Mouse (Mus musculus) macrophage (primary cell): ENCODE measurements at regions not wholly inside any gene's neighbourhood (a gene's known extent, or its start where the extent isn't known, plus 50 kb on each side); places are given as distances from the start of the nearest gene placed in this dataset.

Experiments
- H3K27ac ChIP-seq: fragments of 350-480 bp; formaldehyde crosslinking; 2 replicates; pipeline ENCODE4 v1.9.0; 2021
- H3K36me3 ChIP-seq: fragments of 350-480 bp; formaldehyde crosslinking; 2 replicates; pipeline ENCODE4 v1.9.0; 2021; ENCODE audit errors: inconsistent target
- H3K4me3 ChIP-seq: fragments of 350-480 bp; formaldehyde crosslinking; 2 replicates; pipeline ENCODE4 v1.9.0; 2021; ENCODE audit errors: inconsistent target
- H3K79me2 ChIP-seq: fragments of 350-480 bp; formaldehyde crosslinking; 2 replicates; pipeline ENCODE4 v1.9.0; 2021; ENCODE audit errors: inconsistent target
- WGBS: methylation state at CpG from one replicate; pipeline ENCODE4 v1.1.7; 2026; ENCODE audit warnings: inconsistent platforms; ENCODE audit not compliant: missing documents; 5-methylcytosine and 5-hydroxymethylcytosine counted together

DNA sequence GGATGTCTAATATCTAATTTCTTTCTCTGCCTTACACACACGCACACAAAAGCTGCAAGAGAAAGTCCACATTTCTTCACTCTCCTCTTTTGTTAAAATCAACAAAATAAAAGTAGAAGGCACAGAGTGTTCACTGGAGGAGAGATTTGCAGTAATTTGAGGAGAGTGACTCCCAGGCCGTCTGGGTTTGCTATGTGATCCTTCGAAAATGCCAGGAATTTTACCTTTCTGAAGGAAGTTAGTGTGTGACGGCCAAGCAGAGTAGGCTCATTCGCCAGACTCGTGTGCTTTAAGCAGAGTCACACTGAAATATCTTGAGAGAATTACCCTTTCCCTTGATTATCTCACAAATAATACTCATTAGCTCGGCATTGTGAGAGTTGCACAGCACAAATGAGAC, 216.0 kb downstream of the Rnd3 start:
- no peaks in the 10 kb centered on the region for H3K36me3 ChIP-seq
- H3K27ac ChIP-seq, result no peak overlapping the region
- 92% methylated on average over 6 of the region's 7 CpGs for WGBS
- H3K4me3 ChIP-seq, result no peak overlapping the region
- H3K79me2 ChIP-seq, result no peaks in the 10 kb centered on the region

GRCm38 (mm10) chr2:50921002-50921401, 227.9 kb downstream of the Rnd3 start:
- Histone ChIP-seq H3K79me2 (no peaks in the 10 kb centered on the region), H3K27ac (no peak overlapping the region), H3K4me3 (no peak overlapping the region), H3K36me3 (no peaks in the 10 kb centered on the region)

GRCm38 (mm10) chr2:50916323-50917221, 232.3 kb downstream of the Rnd3 start:
- H3K79me2 ChIP-seq, result no peaks in the 10 kb centered on the region
- no peak overlapping the region for H3K27ac ChIP-seq
- 88% methylated on average over 17 of the region's 18 CpGs for WGBS
- no peak overlapping the region for H3K4me3 ChIP-seq
- no peaks in the 10 kb centered on the region for H3K36me3 ChIP-seq

DNA sequence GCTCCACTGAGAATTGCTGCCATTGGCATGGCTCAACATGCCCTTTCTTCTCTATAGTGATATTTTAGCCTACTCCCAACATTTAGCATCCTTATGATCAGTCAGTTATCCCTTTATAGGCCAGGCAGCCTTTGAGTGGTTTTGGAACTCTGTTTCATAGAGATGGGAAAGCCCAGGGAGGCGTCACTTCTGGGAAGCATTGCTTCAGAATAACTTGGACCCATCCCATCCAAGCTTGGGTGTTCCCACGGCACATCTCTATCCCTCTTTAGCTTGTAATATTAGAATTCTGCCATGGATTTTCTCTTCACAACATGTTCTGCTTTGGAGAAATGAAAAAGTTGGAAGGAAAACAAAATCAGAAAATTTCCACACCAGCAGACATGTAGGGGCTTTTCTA, 233.8 kb downstream of the Rnd3 start:
- Histone ChIP-seq H3K27ac (no peak overlapping the region), H3K36me3 (no peaks in the 10 kb centered on the region), H3K4me3 (no peak overlapping the region), H3K79me2 (no peaks in the 10 kb centered on the region)
- WGBS, result 96% methylated on average over 2 of the region's 2 CpGs

DNA sequence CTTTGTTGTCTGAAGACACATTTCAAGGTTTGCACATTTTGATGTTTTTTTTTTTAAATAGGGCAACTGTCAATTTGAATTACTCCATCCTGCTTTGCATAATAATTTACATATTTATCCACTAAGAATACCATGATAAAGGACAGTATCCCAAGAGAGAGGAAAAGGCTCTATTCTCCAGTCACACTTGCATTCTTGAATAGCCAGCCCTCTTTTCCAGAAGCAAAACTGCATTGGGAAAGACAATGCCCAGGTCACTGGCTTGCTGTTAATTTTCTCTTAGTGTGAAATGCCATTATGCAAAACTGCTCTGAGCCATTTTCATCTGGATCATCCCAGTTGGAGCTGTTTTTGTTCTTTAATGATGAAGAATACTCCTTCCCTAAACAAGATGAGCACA, 234.7 kb downstream of the Rnd3 start:
- Histone ChIP-seq H3K36me3 (no peaks in the 10 kb centered on the region), H3K27ac (no peak overlapping the region), H3K79me2 (no peaks in the 10 kb centered on the region), H3K4me3 (no peak overlapping the region)

DNA sequence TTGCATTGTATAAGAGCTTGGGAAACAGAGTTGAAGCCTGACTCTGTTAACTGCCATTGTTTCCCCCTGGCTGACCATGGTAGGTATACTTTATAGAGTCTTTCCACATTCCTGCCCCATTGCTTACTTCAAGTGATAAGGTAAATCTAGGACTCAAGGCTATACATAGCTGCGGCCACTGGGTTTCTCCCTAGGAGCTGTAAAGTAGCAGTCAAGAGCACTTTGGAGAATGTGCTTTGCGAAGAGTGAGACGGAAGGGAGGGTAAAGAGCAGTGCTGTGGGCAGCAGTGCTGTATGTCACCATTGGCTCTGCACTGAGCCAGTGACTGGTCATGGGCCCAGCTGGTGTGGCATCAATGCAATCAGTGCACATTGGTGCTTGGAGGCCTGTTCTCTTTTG, 240.1 kb downstream of the Rnd3 start:
- Histone ChIP-seq H3K79me2 (no peaks in the 10 kb centered on the region), H3K4me3 (no peak overlapping the region), H3K36me3 (no peaks in the 10 kb centered on the region), H3K27ac (no peak overlapping the region)
- 89% methylated on average over 3 of the region's 3 CpGs for WGBS

DNA sequence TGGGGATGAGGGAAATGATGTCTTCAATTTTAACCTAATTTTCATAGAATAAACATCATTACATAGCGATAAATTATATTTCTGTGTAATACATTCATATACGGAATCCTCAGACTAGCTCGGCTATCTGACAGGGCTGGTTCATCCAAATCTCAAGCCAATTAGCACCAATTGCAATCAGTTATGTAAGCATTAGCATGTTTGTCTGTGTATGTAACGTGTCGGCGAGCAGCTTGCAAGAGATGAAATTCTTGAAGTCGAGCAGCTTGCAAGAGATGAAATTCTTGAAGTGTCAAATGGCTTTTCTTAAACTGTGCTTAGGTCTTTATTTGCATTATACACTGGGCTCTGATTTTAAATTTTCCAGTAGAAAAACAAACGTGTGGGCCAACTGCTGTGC, 246.2 kb downstream of the Rnd3 start:
- no peaks in the 10 kb centered on the region for H3K36me3 ChIP-seq
- 94% methylated on average over 8 of the region's 8 CpGs for WGBS

GRCm38 (mm10) chr2:50902220-50902619, 246.7 kb downstream of the Rnd3 start:
- H3K79me2 ChIP-seq, result no peaks in the 10 kb centered on the region

More for the DNA sequence above, 246.2 kb downstream of the Rnd3 start:
- Histone ChIP-seq H3K27ac (no peak overlapping the region), H3K4me3 (no peak overlapping the region), H3K79me2 (no peaks in the 10 kb centered on the region)

GRCm38 (mm10) chr2:50888992-50889391, 259.9 kb downstream of the Rnd3 start:
- Histone ChIP-seq H3K79me2 (no peaks in the 10 kb centered on the region), H3K4me3 (no peak overlapping the region), H3K36me3 (no peaks in the 10 kb centered on the region), H3K27ac (no peak overlapping the region)
- 96% methylated on average over 5 of the region's 5 CpGs for WGBS

More at GRCm38 (mm10) chr2:50902220-50902619, 246.7 kb downstream of the Rnd3 start:
- Histone ChIP-seq H3K36me3 (no peaks in the 10 kb centered on the region), H3K27ac (no peak overlapping the region), H3K4me3 (no peak overlapping the region)
- WGBS, result 96% methylated on average over 9 of the region's 9 CpGs

GRCm38 (mm10) chr2:50887954-50888353, 261.0 kb downstream of the Rnd3 start:
- H3K4me3 ChIP-seq, result no peak overlapping the region
- 22% methylated on average over 4 of the region's 4 CpGs for WGBS

DNA sequence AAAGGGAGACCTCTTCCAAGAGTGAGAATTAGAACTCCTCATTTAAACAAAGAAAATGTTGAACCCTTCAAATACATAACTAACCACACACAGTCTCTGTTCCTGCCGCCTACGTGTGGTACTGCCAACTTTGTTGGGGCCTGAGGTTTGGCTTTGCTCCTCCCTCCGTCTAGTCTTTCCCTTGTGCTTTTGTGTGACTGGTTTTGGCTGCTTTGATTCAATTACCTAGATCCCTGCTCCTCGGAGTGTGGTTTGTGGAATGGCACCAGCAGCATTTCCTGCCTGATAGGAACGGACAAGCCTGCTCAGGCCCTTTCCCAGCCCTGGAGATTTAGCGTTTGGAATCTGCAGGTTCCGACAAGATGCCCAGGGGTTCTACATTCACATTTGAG, 263.0 kb downstream of the Rnd3 start:
- 67% methylated on average over 7 of the region's 7 CpGs for WGBS
- Histone ChIP-seq H3K36me3 (no peaks in the 10 kb centered on the region), H3K79me2 (no peaks in the 10 kb centered on the region), H3K4me3 (no peak overlapping the region), H3K27ac (no peak overlapping the region)

More at GRCm38 (mm10) chr2:50887954-50888353, 261.0 kb downstream of the Rnd3 start:
- H3K36me3 ChIP-seq, result no peaks in the 10 kb centered on the region
- no peak overlapping the region for H3K27ac ChIP-seq
- H3K79me2 ChIP-seq, result no peaks in the 10 kb centered on the region

DNA sequence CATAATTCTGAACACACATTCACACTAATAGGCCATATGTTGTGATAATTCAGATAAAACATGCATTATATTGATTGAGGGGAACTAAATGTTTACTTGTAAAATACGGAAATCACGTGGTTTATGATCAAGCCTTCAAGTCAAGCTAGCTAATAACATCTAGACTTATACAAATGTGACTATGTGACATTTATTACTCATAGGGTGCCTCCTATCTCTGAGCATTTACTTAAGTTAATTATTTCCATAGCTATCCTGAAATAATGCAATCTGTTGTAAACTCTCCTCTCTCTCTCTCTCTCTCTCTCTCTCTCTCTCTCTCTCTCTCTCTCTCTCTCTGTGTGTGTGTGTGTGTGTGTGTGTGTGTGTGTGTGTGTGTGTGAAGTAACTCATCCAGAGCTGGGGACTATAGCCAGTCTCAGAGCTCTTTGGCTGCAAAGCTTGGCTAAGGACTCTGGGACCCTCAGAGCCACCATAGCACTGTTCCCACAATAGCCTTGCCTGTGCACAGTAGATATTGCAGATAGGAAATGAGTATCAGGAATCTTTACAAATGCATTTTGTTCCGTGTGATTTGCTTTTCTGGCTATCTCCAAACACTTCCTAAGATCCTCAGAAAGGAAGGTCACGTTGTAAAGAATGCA, 263.5 kb downstream of the Rnd3 start:
- no peak overlapping the region for H3K4me3 ChIP-seq
- no peak overlapping the region for H3K27ac ChIP-seq
- 88% methylated on average over 4 of the region's 4 CpGs for WGBS
- no peaks in the 10 kb centered on the region for H3K79me2 ChIP-seq
- H3K36me3 ChIP-seq, result no peaks in the 10 kb centered on the region

GRCm38 (mm10) chr2:50881514-50882038, 267.3 kb downstream of the Rnd3 start:
- H3K36me3 ChIP-seq, result no peaks in the 10 kb centered on the region
- no peak overlapping the region for H3K27ac ChIP-seq
- no peaks in the 10 kb centered on the region for H3K79me2 ChIP-seq
- no peak overlapping the region for H3K4me3 ChIP-seq
- 96% methylated on average over 4 of the region's 4 CpGs for WGBS

- H3K79me2 ChIP-seq, result no peaks in the 10 kb centered on the region
- H3K4me3 ChIP-seq, result no peak overlapping the region
- no peaks in the 10 kb centered on the region for H3K36me3 ChIP-seq
- no peak overlapping the region for H3K27ac ChIP-seq
- WGBS, result 90% methylated on average over 4 of the region's 4 CpGs
These were observed 268.1 kb downstream of the Rnd3 start for GRCm38 (mm10) chr2:50880806-50881205.

- Histone ChIP-seq H3K79me2 (no peaks in the 10 kb centered on the region), H3K4me3 (no peak overlapping the region), H3K27ac (no peak overlapping the region), H3K36me3 (no peaks in the 10 kb centered on the region)
- 95% methylated on average over 17 of the region's 17 CpGs for WGBS
These were observed 271.2 kb downstream of the Rnd3 start for GRCm38 (mm10) chr2:50877716-50878115.
